Mouse (Mus musculus) liver, postnatal 0 days (tissue): Measurements from ENCODE around the gene Sccpdh. TPM values are rescaled to one million over a fixed set of nuclear protein-coding genes. Genes with fewer than 3 reads are reported as not detected.
A peak's percentile ranks its signal among the peaks of the same experiment; 100 is the strongest.

Experiments used
- ATAC-seq: fragments of 200-750 bp; cut with Nextera tagmentation; 2 replicates; pipeline ENCODE4 v1.8.0; 2017; ENCODE audit warnings: mild to moderate bottlenecking, moderate library complexity
- DNase-seq: peaks from one replicate; pipeline ENCODE4 v3.0.0-alpha.2; 2016
- H3K27ac ChIP-seq: fragments of 300-500 bp; sonication (generic); 2 replicates; pipeline ENCODE4 v1.5.1; 2014; ENCODE audit warnings: antibody characterized with exemption, moderate library complexity, mild to moderate bottlenecking, low read depth
- H3K27me3 ChIP-seq: fragments of 300-500 bp; sonication (generic); 2 replicates; pipeline ENCODE4 v1.6.1; 2014; ENCODE audit warnings: low read length, control low read depth, mixed read lengths; ENCODE audit not compliant: insufficient read depth
- H3K36me3 ChIP-seq: fragments of 300-500 bp; sonication (generic); replicated peaks from 2 replicates; pipeline ENCODE4 v1.6.1; 2014; ENCODE audit warnings: mild to moderate bottlenecking, control low read depth, low read length, moderate library complexity, mixed read lengths; ENCODE audit not compliant: insufficient read depth
- H3K4me1 ChIP-seq: fragments of 300-500 bp; sonication (generic); 2 replicates; pipeline ENCODE4 v1.6.1; 2014; ENCODE audit warnings: antibody characterized with exemption, mild to moderate bottlenecking, control low read depth; ENCODE audit not compliant: insufficient read depth
- H3K4me2 ChIP-seq: fragments of 300-500 bp; sonication (generic); 2 replicates; pipeline ENCODE4 v1.6.1; 2014; ENCODE audit warnings: low read depth, mild to moderate bottlenecking, low read length, moderate library complexity, mixed read lengths
- H3K4me3 ChIP-seq: fragments of 300-500 bp; sonication (generic); 2 replicates; pipeline ENCODE4 v1.5.1; 2014; ENCODE audit warnings: low read depth, low read length
- H3K9ac ChIP-seq: fragments of 300-500 bp; sonication (generic); replicated peaks from 2 replicates; pipeline ENCODE4 v1.6.1; 2014; ENCODE audit warnings: mild to moderate bottlenecking, moderate library complexity
- H3K9me3 ChIP-seq: fragments of 300-500 bp; sonication (generic); 2 replicates; pipeline ENCODE4 v1.6.1; 2016; ENCODE audit warnings: mild to moderate bottlenecking, control low read depth, low read length, mixed read lengths
- CTCF ChIP-seq: sonication (generic); IDR thresholded peaks from 2 replicates; pipeline ENCODE4 v1.5.1; 2016; ENCODE audit warnings: antibody characterized with exemption, low read depth
- EP300 ChIP-seq: IDR thresholded peaks from 2 replicates; pipeline ENCODE4 v1.6.1; 2016; ENCODE audit warnings: antibody characterized with exemption, low read depth, mild to moderate bottlenecking
- WGBS: fragments of 180-500 bp; shearing (Covaris S2); extraction: QIAGEN DNeasy Blood & Tissue Kit; methylation state at CpG from one replicate; pipeline ENCODE4 v1.1.7; 2014; ENCODE audit not compliant: insufficient replicate concordance; 5-methylcytosine and 5-hydroxymethylcytosine counted together
- polyA plus RNA-seq: library from polyadenylated mRNA; unstranded; fragments of >200 nt; fragmentation: Nextera tagmentation; extraction: Ambion mirVana; gene quantifications from 2 replicates; pipeline ENCODE4 v1.2.1, GENCODE M21; 2015

Gene Sccpdh
- polyA plus RNA-seq, 1 experiment from 2014 or later = 9.0 TPM

- WGBS = 89% methylated on average over 5 of the region's 5 CpGs
- Histone ChIP-seq H3K9ac (no peak overlapping the region), H3K27ac (no peak overlapping the region), H3K4me2 (no peak overlapping the region), H3K36me3 (no peaks in the 10 kb centered on the region), H3K27me3 (peaks cover 4% of the 10 kb centered on the region), H3K9me3 (no peaks in the 10 kb centered on the region), H3K4me3 (no peak overlapping the region), H3K4me1 (no peaks in the 10 kb centered on the region)
- DNase-seq (no peak), ATAC-seq (no peak)
- no peak for TF ChIP-seq EP300
- no peak for TF ChIP-seq CTCF
These were observed 4.9 kb upstream of the Sccpdh start for GRCm38 (mm10) chr1:179663065-179663464.

DNA sequence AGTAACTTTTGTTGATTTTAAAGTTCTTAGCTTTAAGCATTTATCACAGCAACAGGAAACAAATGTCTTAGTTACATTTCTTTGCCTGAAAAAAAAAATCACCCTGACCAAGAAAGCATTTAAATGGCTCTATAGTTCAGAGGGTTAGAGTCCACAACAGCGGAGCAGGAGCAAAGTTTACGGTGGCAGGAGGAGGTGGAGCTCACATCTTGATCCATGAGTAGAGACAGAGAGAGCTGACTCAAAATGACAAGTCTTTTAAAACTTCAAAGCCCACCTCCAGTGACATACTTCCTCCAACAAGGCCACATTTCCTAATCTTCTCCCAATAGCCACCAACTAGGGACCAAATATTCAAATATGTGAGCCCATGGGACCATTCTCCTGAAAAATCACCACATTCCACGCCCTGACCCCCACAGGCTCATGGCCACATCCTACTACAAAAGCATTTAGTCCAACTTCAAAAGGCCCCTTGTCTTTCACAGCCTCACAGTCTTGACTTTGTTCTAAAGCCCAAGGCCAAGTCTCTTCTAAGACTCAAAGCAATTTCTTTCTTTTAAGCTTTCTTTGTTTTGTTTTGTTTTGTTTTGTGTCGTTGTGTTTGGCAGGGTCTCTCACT is 3.6 kb upstream of the Sccpdh start:
- TF ChIP-seq EP300 = no peak
- TF ChIP-seq CTCF = no peak
- 73% methylated on average over 4 of the region's 4 CpGs for WGBS
- Histone ChIP-seq H3K9me3 (no peaks in the 10 kb centered on the region), H3K36me3 (no peaks in the 10 kb centered on the region), H3K27ac (no peak overlapping the region), H3K27me3 (peaks cover 4% of the 10 kb centered on the region), H3K4me2 (no peak overlapping the region), H3K4me3 (no peak overlapping the region), H3K9ac (no peak overlapping the region), H3K4me1 (peaks cover 3% of the 10 kb centered on the region; the same call in 1 of the 2 replicates)
- no peak for DNase-seq
- ATAC-seq = no peak

GRCm38 (mm10) chr1:179666971-179667370 is 1.0 kb upstream of the Sccpdh start:
- Histone ChIP-seq H3K27ac (no peak overlapping the region), H3K4me1 (peaks cover 3% of the 10 kb centered on the region; the same call in 1 of the 2 replicates), H3K9me3 (no peaks in the 10 kb centered on the region), H3K4me2 (no peak overlapping the region), H3K4me3 (no peak overlapping the region), H3K36me3 (no peaks in the 10 kb centered on the region), H3K9ac (no peak overlapping the region), H3K27me3 (peaks cover 4% of the 10 kb centered on the region)
- ATAC-seq = no peak
- WGBS = 75% methylated on average over 2 of the region's 2 CpGs
- TF ChIP-seq EP300 (no peak), CTCF (no peak)
- no peak for DNase-seq

- Histone ChIP-seq H3K27ac (no peak overlapping the region), H3K27me3 (peaks cover 4% of the 10 kb centered on the region), H3K9ac (peak overlapping the region; percentile 72), H3K4me3 (peak overlapping the region; percentile 80), H3K9me3 (no peaks in the 10 kb centered on the region), H3K36me3 (no peaks in the 10 kb centered on the region), H3K4me2 (peak overlapping the region; percentile 97), H3K4me1 (peaks cover 3% of the 10 kb centered on the region; the same call in 1 of the 2 replicates)
- no peak for ATAC-seq
- WGBS = 24% methylated on average over 7 of the region's 7 CpGs
- TF ChIP-seq EP300 (no peak), CTCF (no peak)
- DNase-seq = no peak
These were observed 560 bp upstream of the Sccpdh start for GRCm38 (mm10) chr1:179667450-179667849.

DNA sequence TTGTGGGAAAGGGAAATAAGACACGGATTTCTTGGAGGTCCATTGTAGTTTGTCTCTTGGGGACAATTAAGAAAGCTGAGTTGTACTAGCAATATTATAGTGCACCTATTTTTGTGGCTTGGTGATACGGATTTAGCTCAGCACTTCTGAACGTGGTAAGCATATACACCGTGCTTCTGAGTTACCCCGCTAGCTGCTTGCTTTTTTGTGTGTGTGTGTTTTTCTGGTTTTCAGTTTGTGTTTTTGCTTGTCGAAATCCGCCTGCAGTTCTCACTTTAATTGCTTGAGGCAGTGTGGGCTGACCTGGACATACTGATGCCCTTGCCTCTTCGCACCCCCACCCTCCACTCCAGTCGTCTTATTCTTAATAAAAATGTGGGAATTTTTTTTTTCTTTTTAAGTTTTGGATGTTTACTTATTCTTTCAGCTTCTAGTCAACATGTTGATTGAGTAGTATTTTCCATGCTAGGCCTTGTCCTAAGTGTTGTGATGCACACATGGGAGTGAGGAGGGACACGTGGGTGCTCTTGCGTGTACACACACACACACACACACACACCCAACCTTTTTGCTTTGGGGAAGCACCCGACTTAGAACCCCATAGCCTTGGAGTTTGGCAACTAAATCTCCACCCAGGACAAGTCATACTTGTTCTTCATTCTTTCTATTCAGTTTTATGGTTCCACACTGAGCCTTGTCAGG is 977 bp downstream of the Sccpdh start:
- no peaks in the 10 kb centered on the region for H3K9me3 ChIP-seq
- peaks cover 5% of the 10 kb centered on the region; the same call in 1 of the 2 replicates for H3K36me3 ChIP-seq
- H3K4me3 ChIP-seq = peak overlapping the region; percentile 80
- peaks cover 3% of the 10 kb centered on the region; the same call in 1 of the 2 replicates for H3K4me1 ChIP-seq
- H3K27ac ChIP-seq = no peak overlapping the region
- DNase-seq (no peak), ATAC-seq (no peak)
- peaks cover 4% of the 10 kb centered on the region for H3K27me3 ChIP-seq
- H3K4me2 ChIP-seq = peak overlapping the region; percentile 97
- peak overlapping the region; percentile 72 for H3K9ac ChIP-seq
- TF ChIP-seq EP300 (no peak), CTCF (no peak; the same call in 1 of the 2 replicates)
- WGBS = 19% methylated on average over 12 of the region's 12 CpGs

GRCm38 (mm10) chr1:179674355-179674754 is 6.3 kb downstream of the Sccpdh start:
- Histone ChIP-seq H3K36me3 (peaks cover 11% of the 10 kb centered on the region), H3K27me3 (no peaks in the 10 kb centered on the region), H3K4me2 (no peak overlapping the region), H3K4me3 (no peak overlapping the region), H3K9ac (no peak overlapping the region), H3K9me3 (no peaks in the 10 kb centered on the region), H3K27ac (no peak overlapping the region), H3K4me1 (no peaks in the 10 kb centered on the region)
- no peak for ATAC-seq
- WGBS = 74% methylated on average over 3 of the region's 3 CpGs
- DNase-seq = no peak
- no peak for TF ChIP-seq CTCF
- no peak for TF ChIP-seq EP300
